Mouse (Mus musculus) limb, embryonic 15.5 days (tissue): ENCODE results near the gene BC025920. TPM values are rescaled to one million over a fixed set of nuclear protein-coding genes. Genes with fewer than 3 reads are reported as not detected.

Source experiments
- ATAC-seq: fragments of 200-750 bp; cut with Nextera tagmentation; 2 replicates; pipeline ENCODE4 v1.8.0; 2017; ENCODE audit warnings: low read depth, moderate TSS enrichment; ENCODE audit not compliant: insufficient number of reproducible peaks, low FRiP score, low TSS enrichment
- H3K27ac ChIP-seq: fragments of 300-500 bp; sonication (generic); 2 replicates; pipeline ENCODE4 v1.5.1; 2015; ENCODE audit warnings: moderate library complexity, mild to moderate bottlenecking, inconsistent platforms
- H3K27me3 ChIP-seq: fragments of 300-500 bp; sonication (generic); 2 replicates; pipeline ENCODE4 v1.6.1; 2015; ENCODE audit warnings: inconsistent platforms
- H3K36me3 ChIP-seq: fragments of 300-500 bp; sonication (generic); 2 replicates; pipeline ENCODE4 v1.6.1; 2015; ENCODE audit warnings: inconsistent platforms
- H3K4me1 ChIP-seq: fragments of 300-500 bp; sonication (generic); 2 replicates; pipeline ENCODE4 v1.6.1; 2015; ENCODE audit warnings: inconsistent platforms
- H3K4me2 ChIP-seq: fragments of 300-500 bp; sonication (generic); 2 replicates; pipeline ENCODE4 v1.6.1; 2015; ENCODE audit warnings: mild to moderate bottlenecking, inconsistent platforms
- H3K4me3 ChIP-seq: fragments of 300-500 bp; sonication (generic); 2 replicates; pipeline ENCODE4 v1.5.1; 2015; ENCODE audit warnings: mild to moderate bottlenecking, inconsistent platforms
- H3K9ac ChIP-seq: fragments of 300-500 bp; sonication (generic); 2 replicates; pipeline ENCODE4 v1.6.1; 2015; ENCODE audit warnings: inconsistent platforms
- H3K9me3 ChIP-seq: fragments of 300-500 bp; sonication (generic); 2 replicates; pipeline ENCODE4 v1.6.1; 2016; ENCODE audit warnings: inconsistent platforms
- WGBS: fragments of 180-500 bp; shearing (Covaris S2); methylation state at CpG from one replicate; pipeline ENCODE4 v1.1.7; 2015; 5-methylcytosine and 5-hydroxymethylcytosine counted together
- polyA plus RNA-seq: library from polyadenylated mRNA; unstranded; fragments of >200 nt; fragmentation: Nextera tagmentation; extraction: Ambion mirVana; gene quantifications from 2 replicates; pipeline ENCODE4 v1.2.1, GENCODE M21; 2015

Gene BC025920
- polyA plus RNA-seq = 0.81 and 1.0 TPM in 2 replicates

DNA sequence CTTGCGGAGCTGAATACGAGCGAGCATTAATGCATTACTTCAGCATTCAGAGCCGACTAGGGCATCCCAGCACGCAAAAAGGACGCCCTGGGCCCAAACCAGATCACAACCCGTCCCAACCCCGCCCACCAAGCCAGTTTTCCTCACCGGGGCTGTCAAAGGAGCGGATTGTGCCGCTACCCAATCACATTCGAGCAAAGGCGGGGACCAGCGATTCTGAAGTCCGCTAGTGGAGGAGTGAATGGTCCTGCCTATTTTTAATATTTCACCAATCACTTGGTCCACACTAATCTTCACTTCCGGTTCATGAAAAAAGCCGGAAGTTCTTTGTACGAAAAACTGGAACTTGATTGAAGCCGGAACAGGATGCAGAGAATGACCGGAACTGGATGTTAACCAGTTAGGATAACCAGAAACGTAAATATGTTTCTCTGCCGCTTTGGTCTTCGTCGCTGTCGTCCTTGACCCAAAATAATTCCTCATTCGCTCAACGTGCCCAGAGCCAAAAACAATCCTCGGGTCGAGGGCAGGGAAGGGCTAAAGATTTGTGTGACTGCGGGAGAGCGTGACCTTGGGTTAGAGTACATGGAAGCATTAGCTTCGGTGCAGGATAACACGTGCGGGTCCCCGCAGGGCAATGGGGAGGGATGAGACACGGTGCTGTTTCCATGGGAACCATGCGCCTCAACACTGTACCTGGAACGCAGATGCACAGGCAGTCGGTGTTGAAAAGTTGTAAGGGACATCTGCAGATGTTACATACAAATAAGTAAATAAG, at the start of gene BC025920:
TSS of gene BC025920 (plus strand) at position 297 of the 778 bp plus-strand sequence.
- WGBS = under 1% methylated on average over 39 of the region's 39 CpGs
- Histone ChIP-seq H3K4me2 (peak within 1 kb of the TSS; percentile 80), H3K36me3 (peaks cover 3% of the 10 kb centered on the region; the same call in 1 of the 2 replicates), H3K9me3 (no peaks in the 10 kb centered on the region), H3K27me3 (no peaks in the 10 kb centered on the region), H3K9ac (peak within 1 kb of the TSS; percentile 57), H3K4me1 (peaks cover 35% of the 10 kb centered on the region), H3K27ac (peak within 1 kb of the TSS; percentile 93), H3K4me3 (peak within 1 kb of the TSS; percentile 59)
- peak; percentile 89 for ATAC-seq

DNA sequence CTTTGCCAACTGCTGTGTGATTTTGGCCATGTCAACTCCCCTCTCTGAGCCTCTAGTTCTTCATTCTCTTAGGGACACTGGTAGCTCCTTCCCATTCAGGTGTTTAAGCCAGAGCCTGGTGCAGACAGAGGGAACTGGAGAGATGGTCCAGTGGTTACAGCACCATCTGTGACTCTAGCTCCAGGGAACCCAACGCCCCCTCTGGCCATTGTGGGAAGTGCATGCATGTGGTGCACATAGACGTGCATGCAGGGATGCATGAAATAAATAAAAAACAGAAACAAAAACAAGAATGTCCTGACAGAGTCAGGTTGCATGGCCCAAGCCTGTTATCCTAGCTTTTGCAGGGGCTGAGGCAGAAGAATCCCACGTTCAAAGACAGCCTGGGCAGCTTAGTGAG, 49.8 kb upstream of the BC025920 start:
- Histone ChIP-seq H3K9ac (no peak overlapping the region), H3K4me1 (peaks cover 24% of the 10 kb centered on the region)
- 76% methylated on average over 3 of the region's 3 CpGs for WGBS

DNA sequence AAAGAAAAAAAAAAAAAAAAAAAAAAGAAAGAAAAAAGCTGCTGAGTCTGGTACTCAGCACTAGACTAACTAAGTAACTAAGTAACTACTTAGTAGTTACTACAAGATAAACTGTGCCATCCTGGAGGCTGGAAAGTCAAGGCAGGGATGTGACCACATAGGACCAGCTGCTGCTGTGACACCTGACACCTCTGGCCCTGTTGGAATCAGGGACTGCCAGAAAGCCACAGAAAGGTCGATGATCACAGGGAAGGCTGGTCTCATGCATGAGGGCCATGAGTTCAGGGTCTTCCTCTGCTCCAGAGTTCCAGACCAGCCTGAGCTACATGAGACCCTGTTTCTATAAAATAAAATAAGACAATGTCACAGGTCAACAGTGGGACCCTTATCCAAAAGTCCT, 48.6 kb upstream of the BC025920 start:
- ATAC-seq = no peak
- peaks cover 26% of the 10 kb centered on the region for H3K4me1 ChIP-seq
- 19% methylated on average over 1 of the region's 1 CpGs for WGBS
- peaks cover 8% of the 10 kb centered on the region; the same call in 1 of the 2 replicates for H3K36me3 ChIP-seq
- no peak overlapping the region for H3K9ac ChIP-seq
- H3K27ac ChIP-seq = no peak overlapping the region
- no peaks in the 10 kb centered on the region for H3K9me3 ChIP-seq
- no peaks in the 10 kb centered on the region for H3K27me3 ChIP-seq
- no peak overlapping the region for H3K4me2 ChIP-seq
- no peak overlapping the region for H3K4me3 ChIP-seq

More for the DNA sequence above, 49.8 kb upstream of the BC025920 start:
- no peak overlapping the region for H3K4me2 ChIP-seq
- H3K27me3 ChIP-seq = no peaks in the 10 kb centered on the region
- no peaks in the 10 kb centered on the region for H3K9me3 ChIP-seq
- no peak overlapping the region for H3K27ac ChIP-seq
- no peak overlapping the region for H3K4me3 ChIP-seq
- H3K36me3 ChIP-seq = 0 out of 2 replicates have a peak, but pooled peaks cover 3% of the 10 kb centered on the region
- ATAC-seq = no peak

DNA sequence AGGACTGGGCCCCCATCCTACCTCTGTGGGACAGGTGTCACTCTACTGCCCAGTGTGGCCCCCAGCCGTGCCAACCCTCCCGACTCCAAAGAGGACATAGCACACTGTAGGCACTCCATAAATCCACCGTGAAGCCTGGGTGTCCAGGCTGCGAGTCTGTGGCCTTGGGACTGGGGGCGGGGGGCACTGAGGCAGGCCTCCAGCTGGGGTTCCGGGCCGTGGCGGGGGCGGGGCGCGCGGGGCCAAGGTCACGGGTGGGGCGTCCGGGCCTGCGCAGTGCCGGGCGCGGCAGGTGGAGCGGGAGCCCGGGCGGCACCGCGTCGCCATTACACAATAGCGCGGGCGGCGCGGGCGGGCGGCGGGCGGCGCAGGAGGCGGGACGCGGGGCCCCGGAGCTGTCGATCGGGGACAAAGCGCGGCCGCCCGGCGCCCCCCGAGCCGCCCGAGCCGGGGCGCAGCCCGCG, 46.9 kb upstream of the BC025920 start, which contains the start of gene Aes:
TSS of gene Aes (plus strand) at position 326 of the 464 bp plus-strand sequence.
- Histone ChIP-seq H3K9ac (peak within 1 kb of the TSS; percentile 92), H3K4me2 (peak within 1 kb of the TSS; percentile 80), H3K4me3 (peak within 1 kb of the TSS; percentile 82), H3K36me3 (peaks cover 8% of the 10 kb centered on the region; the same call in 1 of the 2 replicates), H3K27ac (peak within 1 kb of the TSS; percentile 91), H3K9me3 (no peaks in the 10 kb centered on the region), H3K4me1 (peaks cover 41% of the 10 kb centered on the region), H3K27me3 (no peaks in the 10 kb centered on the region)
- ATAC-seq = 0 out of 2 replicates have a peak, but pooled peaks have one; percentile 46
- under 1% methylated on average over 27 of the region's 53 CpGs for WGBS

DNA sequence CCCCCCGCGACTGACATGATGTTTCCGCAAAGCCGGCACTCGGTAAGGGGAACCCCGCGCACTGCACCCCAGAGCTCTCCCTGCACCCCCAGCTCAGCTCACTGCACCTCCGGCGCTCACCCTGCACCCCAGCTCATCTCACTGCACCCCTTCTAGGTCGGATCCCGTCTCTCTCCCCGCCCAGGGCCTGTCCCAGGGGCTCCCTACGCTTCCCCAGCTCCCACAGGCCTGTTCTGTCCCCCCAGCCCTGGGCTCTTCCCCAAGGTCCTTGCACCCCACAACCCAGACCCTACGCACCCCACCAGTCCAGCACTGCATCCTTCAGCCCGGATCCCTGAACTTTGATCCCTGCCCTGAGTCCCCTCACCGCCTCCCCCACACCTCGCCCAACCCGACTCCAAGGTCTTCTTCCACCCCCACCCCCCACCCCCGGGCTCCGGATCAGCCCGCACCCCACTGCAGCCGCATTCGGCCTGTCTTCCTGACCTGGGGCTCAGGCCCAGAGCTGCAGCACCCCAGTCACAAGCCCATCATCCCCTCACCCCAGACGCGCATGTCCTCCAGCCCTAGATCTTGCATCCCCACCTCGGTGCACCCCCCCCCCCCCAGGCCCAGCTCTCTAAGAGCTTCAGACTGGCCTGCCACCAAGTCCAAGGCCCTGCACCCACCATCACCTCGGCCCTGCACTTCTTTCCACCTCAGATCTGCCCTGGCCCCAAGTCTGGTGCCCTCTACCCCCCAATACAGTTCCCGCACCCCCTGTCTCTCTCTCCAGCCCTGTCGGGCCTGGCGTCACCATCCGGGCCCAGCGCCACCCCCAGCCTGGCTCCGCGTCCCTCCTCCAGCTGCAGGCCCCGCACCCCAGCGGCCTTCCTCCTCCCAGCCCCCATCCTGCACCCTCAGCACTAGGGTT, 46.2 kb upstream of the BC025920 start:
- peak overlapping the region; percentile 82 for H3K4me3 ChIP-seq
- H3K36me3 ChIP-seq = peaks cover 13% of the 10 kb centered on the region
- peak overlapping the region; percentile 91 for H3K27ac ChIP-seq
- no peaks in the 10 kb centered on the region for H3K9me3 ChIP-seq
- H3K4me1 ChIP-seq = peaks cover 48% of the 10 kb centered on the region
- H3K4me2 ChIP-seq = peak overlapping the region; percentile 80
- ATAC-seq = no peak; the same call in 1 of the 2 replicates
- H3K9ac ChIP-seq = peak overlapping the region; percentile 92
- H3K27me3 ChIP-seq = no peaks in the 10 kb centered on the region
- WGBS = under 1% methylated on average over 35 of the region's 36 CpGs

DNA sequence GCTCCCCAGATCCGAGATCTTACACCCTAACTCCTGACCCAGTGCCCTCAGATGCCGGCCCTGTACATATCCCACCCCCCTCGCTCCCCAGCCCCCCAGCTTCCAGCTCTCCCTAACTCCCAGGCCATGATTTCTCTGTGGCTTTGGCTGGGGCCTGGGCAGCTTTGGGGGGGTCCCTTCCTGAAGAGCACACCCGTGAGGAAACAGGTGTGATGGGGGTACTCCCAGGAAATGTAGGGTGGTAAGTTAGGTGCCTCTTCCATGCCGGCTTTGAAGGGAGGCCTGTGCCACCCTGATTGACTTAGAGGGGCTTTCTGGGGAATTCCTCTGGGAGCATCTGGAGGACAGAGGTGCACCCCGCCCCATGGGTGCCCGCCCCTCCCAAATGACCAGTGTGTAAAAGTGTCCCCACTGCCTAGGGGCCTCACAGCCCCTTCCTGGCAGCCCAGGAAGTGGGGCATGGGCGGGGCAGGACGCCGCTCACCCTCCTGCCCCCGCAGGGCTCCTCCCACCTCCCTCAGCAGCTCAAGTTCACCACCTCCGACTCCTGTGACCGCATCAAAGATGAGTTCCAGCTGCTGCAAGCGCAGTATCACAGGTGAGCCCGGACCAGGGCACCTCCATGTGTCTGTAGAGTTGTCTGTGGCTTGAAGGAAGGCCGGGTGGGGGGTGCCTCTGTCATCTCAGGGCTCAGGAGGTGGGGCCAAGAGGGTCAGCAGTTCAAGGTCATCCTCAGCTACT, 45.2 kb upstream of the BC025920 start:
- ATAC-seq = no peak
- H3K36me3 ChIP-seq = peaks cover 24% of the 10 kb centered on the region
- H3K27ac ChIP-seq = peak overlapping the region; percentile 91
- peaks cover 58% of the 10 kb centered on the region for H3K4me1 ChIP-seq
- peak overlapping the region; percentile 82 for H3K4me3 ChIP-seq
- no peaks in the 10 kb centered on the region for H3K27me3 ChIP-seq
- H3K9me3 ChIP-seq = no peaks in the 10 kb centered on the region
- H3K9ac ChIP-seq = peak overlapping the region; percentile 92
- 13% methylated on average over 16 of the region's 16 CpGs for WGBS
- peak overlapping the region; percentile 80 for H3K4me2 ChIP-seq

DNA sequence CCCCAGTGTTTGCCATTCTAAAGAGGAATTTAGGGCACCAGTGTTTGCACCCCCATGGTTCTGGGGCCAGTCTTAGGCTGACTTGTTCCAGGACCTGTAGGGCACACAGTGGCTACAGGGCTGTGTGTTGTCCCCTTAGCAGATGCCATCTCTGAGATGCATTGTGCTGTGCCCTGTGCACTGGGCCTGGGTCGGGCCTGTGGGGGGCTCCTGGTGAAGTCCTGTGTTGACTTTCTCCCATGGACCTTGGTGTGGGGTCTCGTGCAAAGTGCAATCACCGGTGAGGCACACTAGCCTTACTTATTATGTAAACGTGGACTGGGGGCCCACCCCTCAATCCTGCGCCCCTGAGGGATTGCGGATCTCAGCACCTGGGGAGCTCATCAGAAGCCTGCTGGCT, 43.7 kb upstream of the BC025920 start:
- 75% methylated on average over 6 of the region's 6 CpGs for WGBS
- peaks cover 36% of the 10 kb centered on the region for H3K36me3 ChIP-seq

DNA sequence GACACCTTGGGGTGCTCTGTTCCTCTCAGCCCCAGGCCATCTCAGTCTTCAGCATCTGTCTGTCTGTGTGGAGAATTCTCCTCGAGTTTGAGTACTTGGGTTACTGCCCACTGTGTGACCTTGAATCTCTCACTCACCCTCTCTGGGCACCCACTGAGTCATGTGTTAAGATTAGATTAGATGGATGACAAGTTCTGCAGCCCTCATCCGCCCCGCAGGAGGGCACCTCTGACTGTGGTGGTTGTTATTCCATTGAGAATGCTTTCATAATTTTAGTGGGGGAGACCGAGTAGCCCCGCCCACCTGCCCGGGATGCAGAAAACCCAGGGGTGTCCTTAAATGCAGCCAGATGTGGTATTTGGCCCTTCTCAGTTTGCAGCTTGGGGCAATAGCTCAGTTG, 42.6 kb upstream of the BC025920 start:
- 19% methylated on average over 6 of the region's 6 CpGs for WGBS
- no peak for ATAC-seq
- no peaks in the 10 kb centered on the region for H3K9me3 ChIP-seq
- H3K4me2 ChIP-seq = peak overlapping the region; percentile 43; the same call in 1 of the 2 replicates
- H3K9ac ChIP-seq = no peak overlapping the region
- no peaks in the 10 kb centered on the region for H3K27me3 ChIP-seq
- H3K27ac ChIP-seq = peak overlapping the region; percentile 47
- peaks cover 36% of the 10 kb centered on the region for H3K36me3 ChIP-seq
- peaks cover 62% of the 10 kb centered on the region for H3K4me1 ChIP-seq
- peak overlapping the region; percentile 29 for H3K4me3 ChIP-seq

More for the DNA sequence above, 43.7 kb upstream of the BC025920 start:
- ATAC-seq = no peak
- H3K9me3 ChIP-seq = no peaks in the 10 kb centered on the region
- H3K9ac ChIP-seq = 0 out of 2 replicates have a peak overlapping the region, but pooled peaks have one; percentile 14
- H3K4me3 ChIP-seq = no peak overlapping the region
- H3K27me3 ChIP-seq = no peaks in the 10 kb centered on the region
- H3K4me2 ChIP-seq = no peak overlapping the region
- 0 out of 2 replicates have a peak overlapping the region, but pooled peaks have one; percentile 11 for H3K27ac ChIP-seq
- H3K4me1 ChIP-seq = peaks cover 58% of the 10 kb centered on the region

DNA sequence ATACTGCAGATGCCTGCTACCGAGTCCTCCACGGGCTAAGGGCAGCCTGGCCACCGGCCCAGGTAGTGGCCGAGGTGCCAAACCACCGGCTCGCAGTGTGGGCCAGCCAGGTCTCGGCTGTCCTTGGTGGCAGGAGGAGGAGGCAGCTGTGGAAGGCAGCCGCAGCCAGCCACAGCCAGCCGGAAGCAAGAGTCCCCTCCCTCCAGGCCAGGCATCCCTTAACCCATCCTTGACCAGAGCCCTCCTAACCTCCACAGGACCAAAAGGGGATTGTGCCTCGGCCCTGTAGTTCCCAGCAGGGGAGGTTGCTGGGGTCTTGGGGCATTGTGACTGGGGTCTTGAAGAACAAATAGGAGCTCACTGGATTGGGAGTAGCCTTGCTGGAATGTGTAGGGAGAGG, 41.9 kb upstream of the BC025920 start:
- Histone ChIP-seq H3K27me3 (no peaks in the 10 kb centered on the region), H3K27ac (peak overlapping the region; percentile 47; the same call in 1 of the 2 replicates), H3K4me1 (peaks cover 63% of the 10 kb centered on the region), H3K9ac (no peak overlapping the region), H3K4me2 (peak overlapping the region; percentile 43), H3K4me3 (peak overlapping the region; percentile 29), H3K9me3 (no peaks in the 10 kb centered on the region), H3K36me3 (peaks cover 36% of the 10 kb centered on the region)
- peak; percentile 16; the same call in 1 of the 2 replicates for ATAC-seq
- 7% methylated on average over 10 of the region's 10 CpGs for WGBS

DNA sequence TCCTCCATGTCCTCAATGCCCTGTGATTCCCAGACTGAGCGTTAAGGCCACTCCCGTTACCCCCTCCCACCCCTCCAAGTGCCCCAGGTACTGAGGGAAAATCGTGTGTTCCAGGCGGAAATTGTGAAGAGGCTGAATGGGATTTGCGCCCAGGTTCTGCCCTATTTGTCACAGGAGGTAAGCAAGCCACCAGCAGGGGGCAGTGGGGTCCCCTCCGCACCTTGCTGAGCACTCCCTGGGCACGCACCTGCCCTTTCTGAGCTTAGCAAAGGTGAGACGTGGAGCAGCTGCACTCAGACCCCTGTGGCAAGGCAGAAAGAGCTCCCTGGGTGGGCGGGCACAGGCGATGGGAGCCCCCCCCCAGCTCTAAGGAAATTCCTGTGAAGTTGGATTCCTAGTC, 41.3 kb upstream of the BC025920 start:
- 0 out of 2 replicates have a peak overlapping the region, but pooled peaks have one; percentile 47 for H3K27ac ChIP-seq
- H3K27me3 ChIP-seq = no peaks in the 10 kb centered on the region
- H3K36me3 ChIP-seq = peaks cover 36% of the 10 kb centered on the region
- no peaks in the 10 kb centered on the region for H3K9me3 ChIP-seq
- ATAC-seq = no peak
- no peak overlapping the region for H3K9ac ChIP-seq
- H3K4me3 ChIP-seq = no peak overlapping the region
- 26% methylated on average over 10 of the region's 10 CpGs for WGBS
- H3K4me1 ChIP-seq = peaks cover 68% of the 10 kb centered on the region
- peak overlapping the region; percentile 43; the same call in 1 of the 2 replicates for H3K4me2 ChIP-seq
